Mouse (Mus musculus) left cerebral cortex, adult 9 months (tissue): ENCODE measurements around the gene Cttnbp2nl.

Experiments used
- DNase-seq, 2 experiments: peaks; one replicate each; pipeline ENCODE4 v3.0.0; 2022; ENCODE audit warnings: low spot score in 2 of 2

The Cttnbp2nl gene

DNA sequence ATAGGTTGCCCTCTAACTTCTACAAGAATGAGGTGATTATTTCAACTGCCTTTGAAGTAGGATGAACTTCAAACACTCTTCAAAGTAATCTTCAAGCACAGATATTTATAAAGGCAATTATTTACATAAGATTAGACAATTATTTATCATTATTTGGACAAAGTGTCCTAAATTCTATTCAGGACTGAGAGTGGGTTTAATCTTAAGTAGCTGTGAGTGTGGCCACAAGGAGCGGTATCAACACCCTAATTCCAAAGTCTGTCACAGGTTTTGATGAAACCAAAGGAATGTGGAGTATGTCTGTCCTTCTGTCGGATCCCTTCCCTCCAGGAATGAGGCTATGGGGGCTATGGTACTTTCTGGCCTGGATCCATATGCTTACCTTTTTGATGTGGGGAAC is 38.0 kb downstream of the Cttnbp2nl start:
- no peak for DNase-seq

DNA sequence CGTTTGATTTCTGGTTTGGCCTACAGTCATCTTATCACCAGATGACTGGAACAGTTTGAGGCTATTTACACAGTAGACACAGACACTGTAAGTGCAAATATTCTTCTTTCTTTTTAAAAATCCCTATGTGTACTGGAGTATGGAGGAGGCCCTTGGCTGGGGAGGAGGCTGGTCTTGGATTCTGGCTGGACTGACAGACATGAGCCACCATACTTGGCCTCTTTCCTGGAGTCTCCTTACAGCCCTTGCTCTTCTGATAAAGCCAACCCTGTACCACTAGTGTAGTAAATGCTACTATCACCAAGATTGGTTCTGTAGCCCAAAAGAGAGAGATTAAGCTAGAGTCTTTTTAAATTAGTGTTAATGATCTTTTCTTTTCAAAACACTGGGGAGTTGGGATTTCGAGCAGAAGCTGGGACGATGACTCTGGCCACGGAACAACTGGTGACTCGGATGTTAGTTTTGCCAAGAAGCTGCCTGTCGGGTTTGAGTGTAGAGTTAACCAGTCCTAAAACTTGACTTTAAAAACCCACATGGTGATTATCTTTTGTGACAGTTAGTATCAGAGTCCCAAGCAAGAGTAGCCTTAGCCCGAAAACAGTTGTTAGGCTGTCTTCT is 40.1 kb downstream of the Cttnbp2nl start:
- no peak for DNase-seq

DNA sequence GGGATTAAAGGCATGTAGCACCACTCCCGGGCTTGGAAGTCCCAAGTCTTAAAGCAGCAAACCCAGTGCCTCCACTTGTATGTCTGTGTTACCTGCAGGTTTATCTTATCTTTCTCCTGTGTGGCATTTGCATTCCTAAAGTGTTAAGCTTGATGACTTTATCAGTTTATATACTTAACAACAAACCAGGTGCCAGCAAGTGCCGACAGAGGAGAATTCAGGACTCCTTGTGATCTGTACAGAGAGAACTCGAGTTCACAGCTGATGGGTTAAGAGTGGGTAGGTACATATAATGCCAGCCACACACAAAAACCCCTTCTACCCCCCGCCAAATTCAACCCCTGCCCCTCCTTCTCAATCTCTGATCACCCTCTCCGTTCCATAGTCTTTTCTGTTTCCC is 41.1 kb downstream of the Cttnbp2nl start:
- no peak for DNase-seq

DNA sequence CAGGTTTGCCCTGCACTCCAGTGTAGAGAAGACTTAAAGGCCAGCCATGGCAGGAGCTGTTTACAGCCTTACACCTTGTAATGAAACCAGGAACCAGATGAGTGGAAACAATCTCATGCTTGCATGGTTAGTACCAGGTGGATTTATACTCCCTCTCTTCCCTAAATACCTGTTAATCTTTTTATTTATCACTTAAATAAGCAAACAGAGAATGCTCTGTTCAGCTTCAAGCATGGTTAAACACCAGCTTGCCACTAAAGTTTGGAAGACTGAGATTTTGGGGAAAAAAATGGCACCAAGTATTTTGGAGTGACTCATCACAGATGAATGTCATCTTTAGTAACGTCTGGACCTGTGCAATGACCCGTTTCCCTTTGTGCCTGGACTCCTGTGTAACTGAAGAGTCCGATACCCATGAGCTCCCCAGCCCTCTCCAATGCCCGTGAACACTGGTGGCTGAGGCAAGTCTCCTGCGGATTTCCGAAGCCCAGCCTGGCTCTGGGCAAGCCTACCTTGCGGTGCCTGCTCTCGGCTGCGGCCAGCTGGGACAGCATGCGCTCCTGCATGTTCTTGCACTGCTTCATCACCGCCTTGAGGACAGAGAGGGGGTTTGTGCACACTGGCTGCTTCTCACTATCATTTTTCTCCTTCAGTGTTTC is 42.1 kb downstream of the Cttnbp2nl start:
- DNase-seq = no peak

DNA sequence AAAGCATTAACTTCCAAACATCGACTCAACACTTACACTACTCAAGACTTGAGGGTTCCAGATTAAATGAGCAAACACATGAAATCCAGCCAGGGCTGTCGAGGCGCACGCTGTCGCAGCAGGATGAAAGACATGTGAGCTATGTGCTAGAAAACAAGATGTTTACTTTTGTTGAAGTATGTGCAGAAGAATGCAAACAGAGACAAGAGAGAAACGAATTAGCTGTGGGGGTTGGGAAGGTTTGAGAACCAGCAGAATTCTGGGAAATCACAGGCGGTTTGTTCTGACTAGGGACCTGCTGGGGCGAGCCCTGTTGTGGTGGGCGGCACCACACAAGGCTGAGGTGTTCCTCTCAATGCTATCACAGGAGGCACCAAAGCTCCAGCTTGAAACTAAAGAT is 44.9 kb downstream of the Cttnbp2nl start:
- DNase-seq = no peak

DNA sequence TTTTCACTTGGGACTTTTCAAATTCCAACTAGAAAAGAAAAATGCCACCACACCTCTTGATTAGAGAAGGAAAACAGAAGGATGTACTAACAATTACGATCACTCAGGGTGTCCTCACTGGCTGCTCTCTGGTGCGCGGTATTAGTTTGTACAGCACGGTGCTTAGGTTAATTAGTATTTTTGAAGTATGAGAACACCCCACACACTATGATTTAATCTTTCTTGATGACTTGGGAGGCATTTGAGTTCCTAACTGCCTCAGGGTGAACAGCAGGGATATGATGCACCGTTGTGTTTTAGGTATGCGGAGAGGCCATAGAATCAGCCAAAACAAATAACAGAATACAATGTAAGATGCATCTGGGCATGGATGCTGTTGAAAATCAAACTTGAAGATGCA is 46.8 kb downstream of the Cttnbp2nl start:
- no peak for DNase-seq

DNA sequence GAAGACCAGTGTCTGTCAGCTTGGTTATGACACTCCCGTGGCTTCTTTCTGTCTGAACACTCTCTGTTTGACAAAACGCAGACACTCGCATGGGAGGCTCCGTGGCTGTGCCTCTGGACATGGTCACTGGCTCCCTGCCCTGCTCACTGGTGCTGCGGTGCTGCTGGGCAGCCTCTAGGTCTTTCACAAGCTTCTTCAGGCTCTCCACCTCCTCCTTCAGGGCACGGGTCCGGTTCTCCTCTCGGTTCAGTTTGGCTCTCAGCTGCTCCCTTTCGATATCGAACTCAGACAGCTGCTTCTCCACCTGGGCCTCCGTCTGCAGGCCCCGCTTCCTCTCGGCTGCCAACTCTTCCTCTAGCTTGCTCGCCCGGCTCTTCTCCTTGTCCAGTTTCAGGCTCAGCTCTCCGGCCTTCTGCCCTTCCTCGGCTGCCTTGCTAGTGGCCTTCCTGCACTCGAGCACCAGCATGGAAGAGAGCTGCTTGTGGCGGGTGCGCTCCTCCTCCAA is 47.3 kb downstream of the Cttnbp2nl start:
- DNase-seq = no peak

DNA sequence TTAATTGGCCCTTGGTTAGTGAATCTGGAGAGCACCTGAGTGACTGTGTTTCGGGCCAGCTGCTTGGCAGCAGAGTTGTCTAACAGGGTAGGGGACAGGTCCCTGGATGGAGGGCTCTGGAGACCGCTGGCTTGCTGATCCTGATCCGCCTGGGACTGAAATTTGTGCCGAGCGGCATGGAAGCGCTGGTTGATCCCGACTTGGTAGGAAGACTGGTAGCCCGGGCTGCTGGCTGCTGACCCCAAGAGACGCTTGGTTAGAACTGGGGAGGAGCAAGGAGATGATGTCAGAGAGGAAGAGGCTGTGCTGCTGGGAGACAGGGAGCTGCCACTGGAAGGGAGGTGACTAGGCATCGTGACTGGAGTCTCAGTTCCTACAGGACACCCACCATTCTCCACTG is 47.9 kb downstream of the Cttnbp2nl start:
- DNase-seq = no peak

DNA sequence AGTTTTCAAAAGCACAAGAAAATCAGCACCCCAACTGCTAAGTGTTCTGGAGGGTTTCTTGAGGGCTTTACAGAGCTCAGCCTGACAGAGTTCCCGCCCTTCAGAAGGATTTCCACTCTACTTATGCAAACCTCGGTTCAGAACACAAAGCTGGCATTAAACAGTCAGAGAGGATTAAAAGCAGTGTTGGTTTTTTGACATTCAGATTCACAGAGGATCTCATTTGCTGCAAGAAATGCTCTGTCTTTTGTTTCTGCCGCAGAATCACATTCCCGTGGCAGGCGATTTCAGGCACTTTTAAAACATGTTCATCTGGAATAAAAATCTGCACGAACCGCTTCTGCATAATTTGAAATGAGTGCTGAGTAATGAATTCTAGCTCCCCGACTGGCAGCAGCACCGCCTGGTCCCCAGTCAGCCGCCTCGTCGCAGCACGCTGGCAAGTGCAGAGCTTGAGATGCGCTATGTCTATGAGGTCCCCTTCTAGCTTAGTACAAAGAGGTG is 48.9 kb downstream of the Cttnbp2nl start:
- DNase-seq = peak; percentile 64 to 65

DNA sequence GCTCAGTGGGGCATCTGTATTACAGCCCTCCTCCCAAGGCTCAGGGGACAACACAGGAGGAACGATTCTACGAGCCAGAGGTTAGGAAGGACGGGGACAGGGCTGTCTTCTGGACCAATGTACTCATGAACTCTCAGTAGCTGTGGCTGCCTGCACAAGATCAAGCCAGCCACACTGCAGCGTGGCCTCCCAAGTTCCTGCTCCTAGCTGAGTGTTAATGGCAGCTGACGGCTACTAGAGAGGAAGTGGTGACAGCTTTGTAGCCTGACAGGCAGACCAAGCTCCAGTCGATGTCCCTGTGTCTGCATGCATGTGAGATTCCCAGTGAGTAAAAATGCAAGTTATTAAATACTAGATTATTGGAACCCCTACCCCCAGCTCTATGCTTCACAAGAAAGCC is 51.6 kb downstream of the Cttnbp2nl start:
- DNase-seq = no peak

DNA sequence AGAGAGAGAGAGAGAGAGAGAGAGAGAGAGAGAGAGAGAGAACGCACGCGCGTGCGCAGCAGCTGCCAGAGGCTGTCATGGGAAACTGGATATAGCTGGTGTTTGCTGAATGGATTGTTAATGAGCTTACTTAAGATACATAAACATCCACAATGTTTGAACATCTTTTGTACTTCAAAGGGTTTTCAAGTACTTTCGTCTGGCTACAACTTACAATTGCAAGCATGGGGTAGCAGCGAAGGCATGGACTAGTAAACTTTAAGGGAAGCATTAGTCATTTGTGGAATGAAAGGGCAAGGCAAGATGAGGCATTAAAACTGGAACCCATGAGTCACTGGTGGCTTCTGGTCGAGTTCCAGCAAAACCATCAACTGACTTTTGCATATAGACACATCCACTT is 52.4 kb downstream of the Cttnbp2nl start:
- no peak for DNase-seq

DNA sequence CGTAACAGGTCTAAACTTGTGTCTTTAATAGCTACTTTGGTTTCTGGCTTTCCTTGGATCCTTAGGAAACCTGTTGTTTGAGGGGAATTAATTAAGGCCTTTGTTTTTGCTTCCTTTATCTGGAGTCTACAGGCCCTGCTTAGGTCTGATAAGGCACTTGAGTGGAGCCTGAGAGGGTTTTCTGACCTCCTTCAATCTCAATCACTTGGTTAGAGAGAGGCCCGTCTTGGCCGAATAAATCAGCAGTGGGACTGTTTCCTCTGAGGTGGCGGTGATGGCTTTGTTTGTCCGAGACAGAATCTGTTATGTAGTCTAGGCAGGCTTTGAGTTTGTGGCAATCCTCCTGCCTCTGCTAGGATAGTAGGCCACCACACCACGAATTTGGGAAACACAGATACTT is 55.4 kb downstream of the Cttnbp2nl start:
- no peak for DNase-seq

DNA sequence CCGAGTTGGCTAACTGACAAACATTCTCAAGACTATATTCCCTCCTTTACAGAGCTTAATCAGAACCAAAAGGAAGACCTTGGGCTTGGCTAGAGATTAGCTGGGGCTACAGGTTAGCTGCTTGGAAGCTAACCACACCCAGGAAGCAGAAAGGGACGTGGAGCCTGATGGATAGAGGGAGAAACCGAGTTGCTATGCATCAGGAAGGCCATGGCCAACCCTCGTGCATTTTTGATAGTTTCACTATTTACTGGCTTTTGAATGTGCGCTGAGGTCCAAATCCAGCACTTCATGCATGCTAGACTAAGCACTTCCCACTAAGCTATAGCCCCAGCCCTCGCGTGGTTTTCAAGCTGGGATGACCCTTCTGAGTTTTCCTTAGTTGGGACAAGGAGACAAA is 57.2 kb downstream of the Cttnbp2nl start:
- DNase-seq = no peak

DNA sequence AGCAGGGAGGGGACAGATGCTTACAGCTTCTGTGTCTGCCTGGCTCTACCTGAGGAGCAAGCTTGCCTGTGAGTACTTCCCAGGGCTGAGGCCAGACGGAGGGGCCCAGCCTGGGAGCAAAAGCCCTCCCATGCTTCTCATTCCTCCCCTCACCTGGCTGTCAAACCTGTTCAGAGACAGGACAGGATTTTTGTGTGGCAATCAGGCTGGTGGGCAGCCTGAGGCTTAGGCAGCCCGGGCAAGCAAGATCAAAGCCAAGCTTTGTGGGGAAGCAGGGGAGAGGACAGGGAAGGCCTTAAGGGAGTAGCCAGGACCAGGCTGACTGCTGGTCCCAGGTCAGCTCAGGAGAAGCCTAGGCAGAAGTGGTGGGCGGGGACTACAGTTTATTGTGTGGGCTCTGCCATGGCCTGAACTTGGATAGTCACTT is 58.5 kb downstream of the Cttnbp2nl start:
- DNase-seq = no peak

DNA sequence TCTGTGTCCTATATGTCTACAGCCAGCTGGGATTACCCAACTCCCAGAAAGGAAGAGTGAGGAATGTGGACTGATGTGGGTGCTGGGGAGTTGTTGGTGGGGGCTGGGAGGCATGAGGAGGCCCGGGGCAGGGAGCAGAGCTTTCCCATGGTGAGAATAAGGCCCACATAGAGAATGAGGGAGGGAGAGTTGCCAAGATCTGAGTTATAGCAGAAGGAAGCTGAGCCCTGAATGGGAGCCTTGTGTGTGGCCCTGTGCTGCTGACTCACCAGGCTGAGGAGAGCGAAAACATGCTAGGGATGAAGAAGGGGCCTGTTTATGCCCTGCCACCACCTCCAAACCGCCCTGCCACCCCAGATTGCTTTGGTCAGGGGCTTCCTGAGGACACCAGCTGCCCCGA is 59.1 kb downstream of the Cttnbp2nl start:
- DNase-seq = peak; percentile 63 to 79

DNA sequence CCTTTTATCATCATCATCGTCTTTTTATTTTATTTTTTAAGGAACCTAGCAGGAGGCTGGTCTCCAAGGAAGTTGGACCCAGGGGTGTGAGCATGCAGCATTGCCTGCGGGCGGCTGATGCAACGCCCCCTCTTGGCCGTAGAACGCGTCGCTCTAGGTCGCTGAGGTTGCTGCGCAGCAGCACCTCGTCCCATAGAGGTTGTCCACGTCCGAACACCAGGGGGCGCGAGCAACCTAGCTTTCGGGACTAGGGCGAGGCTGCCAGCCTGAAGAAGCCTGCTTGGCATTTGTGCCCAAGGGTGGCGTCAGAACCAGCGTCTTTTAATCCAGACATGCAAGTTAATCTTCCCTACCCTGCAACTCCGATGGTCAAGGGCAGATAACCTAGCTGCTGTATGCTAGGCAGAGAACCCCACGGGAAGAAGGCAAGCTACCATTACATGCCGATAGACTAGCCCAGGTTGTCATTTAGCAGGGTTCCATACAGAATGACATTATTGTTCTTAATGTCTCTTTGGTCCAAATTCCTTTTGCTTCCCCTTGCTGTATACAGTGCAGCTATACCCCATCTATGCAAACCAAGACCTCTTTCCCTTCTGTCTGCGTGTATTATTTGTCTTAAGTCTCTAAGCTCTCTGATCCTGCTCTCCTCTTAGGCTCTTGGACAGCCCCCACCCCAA is 60.1 kb downstream of the Cttnbp2nl start:
- DNase-seq = peak; percentile 62 to 93

DNA sequence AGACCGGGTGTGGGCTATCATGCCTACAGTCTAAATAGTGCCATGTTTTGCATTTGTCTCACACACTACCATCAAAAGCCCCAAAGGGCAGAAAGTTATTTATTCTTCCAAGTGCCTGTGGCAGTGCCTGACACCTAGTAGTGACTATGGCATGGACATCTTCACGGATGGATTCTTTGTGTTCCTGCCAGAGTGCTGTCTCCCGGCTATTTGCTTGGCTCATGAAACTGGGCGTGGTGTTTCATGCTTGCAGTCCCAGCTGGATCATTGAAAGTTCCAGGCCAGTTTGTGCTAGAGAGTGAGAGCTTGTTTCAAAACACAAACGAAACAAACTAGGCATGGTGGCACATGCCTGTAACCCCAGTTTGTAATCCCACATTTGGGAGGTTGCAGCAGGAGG is 61.2 kb downstream of the Cttnbp2nl start:
- DNase-seq = no peak

DNA sequence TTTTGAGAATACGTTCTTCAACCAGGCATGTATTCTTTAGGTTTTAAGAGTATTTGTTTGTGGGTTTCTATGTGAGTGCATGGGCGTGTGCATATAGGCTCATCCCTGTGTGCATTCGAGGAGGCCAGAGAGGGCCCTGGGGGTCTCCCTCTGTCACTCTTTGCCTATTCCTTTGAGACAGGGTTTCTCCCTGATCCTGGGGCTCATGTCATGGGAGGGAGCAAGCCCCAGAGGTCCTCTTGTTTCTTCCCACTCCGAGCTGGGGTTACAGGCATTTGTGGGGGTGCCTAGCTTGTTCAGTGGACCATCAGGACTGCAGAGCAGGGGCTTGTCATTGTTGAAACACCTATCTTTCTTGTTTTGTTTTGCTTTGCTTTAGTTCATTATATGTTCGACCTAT is 65.1 kb downstream of the Cttnbp2nl start:
- no peak for DNase-seq

DNA sequence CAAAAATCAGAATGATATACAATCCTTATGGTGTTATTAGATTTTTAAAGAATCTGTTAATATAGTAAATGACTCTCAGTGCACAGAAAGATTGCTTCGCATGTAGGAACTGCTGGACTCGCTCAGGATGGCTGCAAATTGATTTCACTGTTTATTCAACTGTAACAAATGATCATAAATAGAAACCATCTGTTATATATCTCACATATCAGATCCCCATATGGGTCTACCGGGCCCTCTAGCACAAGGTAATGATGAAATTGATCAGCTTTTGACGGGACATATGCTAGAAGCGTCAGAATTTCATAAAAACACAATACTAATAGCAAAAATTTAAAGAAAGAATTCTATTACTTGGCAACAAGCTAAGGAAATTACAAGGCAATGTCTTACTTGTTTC is 73.2 kb downstream of the Cttnbp2nl start:
- no peak for DNase-seq

DNA sequence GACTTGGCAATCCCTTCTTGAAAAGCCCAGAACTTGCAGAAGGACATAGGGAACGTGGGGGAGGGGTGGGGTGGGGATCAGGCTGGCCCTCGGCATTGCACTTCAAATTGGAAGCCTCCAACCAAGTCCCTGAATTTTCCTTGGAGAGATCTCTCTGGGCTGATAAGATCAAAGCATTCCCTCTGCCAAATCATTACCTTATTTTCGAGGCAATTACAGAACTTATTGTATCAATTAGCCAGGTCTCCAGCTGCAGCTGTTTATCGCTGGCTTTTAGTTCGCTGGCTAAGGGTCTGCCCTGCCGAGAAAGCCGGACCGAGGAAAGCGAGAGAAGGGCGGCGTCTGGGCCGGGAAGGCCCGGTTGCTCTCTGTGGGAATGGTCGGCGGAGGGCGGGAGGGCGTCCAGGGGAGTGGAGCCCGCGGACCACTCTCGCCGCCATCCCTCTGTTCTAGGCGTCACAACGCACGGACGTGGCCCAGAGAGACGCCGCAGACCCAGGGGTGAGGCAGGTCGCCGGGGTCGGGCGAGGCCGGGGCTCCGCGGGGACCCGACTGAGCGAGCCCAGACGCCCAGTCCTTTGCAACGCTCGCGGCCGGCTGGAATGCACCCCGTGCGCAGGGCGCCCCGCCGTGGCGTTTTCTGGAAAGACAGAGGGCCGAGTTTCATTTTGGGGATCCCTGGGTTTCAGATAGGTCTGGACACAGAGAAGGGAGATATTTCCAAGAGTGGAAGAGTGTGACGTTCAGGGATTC is 85.2 kb downstream of the Cttnbp2nl start:
- peak; percentile 20 to 91 for DNase-seq

DNA sequence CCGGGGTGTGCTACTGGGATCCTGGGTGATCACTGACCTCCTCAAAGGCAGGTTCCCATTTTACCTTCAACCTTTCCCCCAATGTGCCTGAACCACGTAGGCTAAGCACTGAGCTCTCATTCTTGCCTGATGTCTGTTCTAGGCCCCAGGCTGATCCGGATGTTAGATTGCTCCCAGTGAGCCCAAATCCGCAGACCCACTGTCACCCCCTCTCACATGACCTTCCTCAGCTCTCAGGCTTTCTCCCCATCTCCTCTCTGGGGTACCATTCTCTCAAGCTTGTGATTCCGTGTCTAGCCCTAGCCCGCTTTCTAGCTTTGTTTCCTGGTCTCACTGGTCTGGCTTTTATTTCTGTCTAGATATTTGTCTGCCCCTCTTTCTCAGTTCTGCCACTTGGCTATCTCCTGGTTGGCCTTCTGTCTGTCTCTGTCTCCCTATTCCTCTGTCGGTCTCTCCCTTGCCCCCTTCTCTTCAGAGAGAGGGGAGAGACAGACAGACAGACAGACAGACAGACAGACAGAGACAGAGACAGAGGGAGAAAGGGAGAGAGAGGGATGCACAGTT is 86.9 kb downstream of the Cttnbp2nl start:
- DNase-seq = no peak
